Mouse (Mus musculus) thymus, postnatal 10 days (tissue): ENCODE data around the gene Atp13a1.

ENCODE experiments used
- DNase-seq, 2 experiments: peaks; one replicate each; pipeline ENCODE4 v3.0.0; 2021; ENCODE audit warnings: low spot score in 2 of 2

The Atp13a1 gene

GRCm38 (mm10) chr8:69799946-69800345 lies 9.0 kb downstream of the Atp13a1 start:
- no peak for DNase-seq

- peak in 1 of 2 experiments; percentile 2 for DNase-seq
These were observed 10.8 kb downstream of the Atp13a1 start for GRCm38 (mm10) chr8:69801796-69802195.

GRCm38 (mm10) chr8:69802216-69802615 lies 11.3 kb downstream of the Atp13a1 start:
- DNase-seq = peak in 1 of 2 experiments; percentile 1

GRCm38 (mm10) chr8:69803366-69803765 lies 12.4 kb downstream of the Atp13a1 start:
- no peak for DNase-seq

GRCm38 (mm10) chr8:69804537-69804936 lies 13.6 kb downstream of the Atp13a1 start:
- no peak for DNase-seq

- DNase-seq = no peak
These were observed 14.1 kb downstream of the Atp13a1 start for GRCm38 (mm10) chr8:69805086-69805485.

GRCm38 (mm10) chr8:69805491-69805890 lies 14.5 kb downstream of the Atp13a1 start:
- no peak for DNase-seq

- DNase-seq = no peak
These were observed 16.3 kb downstream of the Atp13a1 start for GRCm38 (mm10) chr8:69807236-69807635.

- peak; percentile 90 to 95 for DNase-seq
These were observed 17.3 kb downstream of the Atp13a1 start, which contains the start of gene Gmip for GRCm38 (mm10) chr8:69808094-69808863. Gene Gmip (plus strand): TSS chr8:69808679.

- DNase-seq = peak; percentile 52 to 54
These were observed 18.0 kb downstream of the Atp13a1 start for GRCm38 (mm10) chr8:69808864-69809403.

- DNase-seq = no peak
These were observed 18.9 kb downstream of the Atp13a1 start for GRCm38 (mm10) chr8:69809820-69810219.

GRCm38 (mm10) chr8:69814881-69815280 lies 23.9 kb downstream of the Atp13a1 start:
- no peak for DNase-seq

- no peak for DNase-seq
These were observed 24.4 kb downstream of the Atp13a1 start for GRCm38 (mm10) chr8:69815396-69815795.

- DNase-seq = no peak
These were observed 29.5 kb downstream of the Atp13a1 start for GRCm38 (mm10) chr8:69820466-69820865.

GRCm38 (mm10) chr8:69821971-69822385 lies 31.0 kb downstream of the Atp13a1 start:
- no peak for DNase-seq

GRCm38 (mm10) chr8:69822386-69823191 lies 31.6 kb downstream of the Atp13a1 start, which contains the start of gene Lpar2:
Gene Lpar2 (plus strand): TSS chr8:69822429.
- DNase-seq = peak; percentile 55 to 59

GRCm38 (mm10) chr8:69826371-69826770 lies 35.4 kb downstream of the Atp13a1 start:
- no peak for DNase-seq

- DNase-seq = peak; percentile 96
These were observed 41.4 kb downstream of the Atp13a1 start, which contains the start of gene Pbx4 for GRCm38 (mm10) chr8:69832298-69832853. Gene Pbx4 (plus strand): TSS chr8:69832491.

GRCm38 (mm10) chr8:69837057-69837682 lies 46.2 kb downstream of the Atp13a1 start:
- DNase-seq = no peak

GRCm38 (mm10) chr8:69847167-69848065 lies 56.5 kb downstream of the Atp13a1 start:
- no peak for DNase-seq
